Mouse (Mus musculus) midbrain, embryonic 13.5 days (tissue): ENCODE measurements around the gene Id1. TPM values are rescaled to one million over a fixed set of nuclear protein-coding genes. Genes with fewer than 3 reads are reported as not detected.

Source experiments
- ATAC-seq: fragments of 200-750 bp; cut with Nextera tagmentation; 2 replicates; pipeline ENCODE4 v1.8.0; 2017; ENCODE audit warnings: mild to moderate bottlenecking, moderate TSS enrichment, moderate library complexity
- H3K27ac ChIP-seq: fragments of 300-500 bp; sonication (generic); 2 replicates; pipeline ENCODE4 v1.5.1; 2015; ENCODE audit warnings: inconsistent platforms, mild to moderate bottlenecking, moderate library complexity
- H3K27me3 ChIP-seq: fragments of 300-500 bp; sonication (generic); 2 replicates; pipeline ENCODE4 v1.6.1; 2015; ENCODE audit warnings: mild to moderate bottlenecking, inconsistent platforms
- H3K36me3 ChIP-seq: fragments of 300-500 bp; sonication (generic); 2 replicates; pipeline ENCODE4 v1.6.1; 2015; ENCODE audit warnings: mild to moderate bottlenecking, inconsistent platforms
- H3K4me1 ChIP-seq: fragments of 300-500 bp; sonication (generic); replicated peaks from 2 replicates; pipeline ENCODE4 v1.6.1; 2015; ENCODE audit warnings: inconsistent platforms
- H3K4me2 ChIP-seq: fragments of 300-500 bp; sonication (generic); replicated peaks from 2 replicates; pipeline ENCODE4 v1.6.1; 2015; ENCODE audit warnings: moderate library complexity, mild to moderate bottlenecking, inconsistent platforms
- H3K4me3 ChIP-seq: fragments of 300-500 bp; sonication (generic); replicated peaks from 2 replicates; pipeline ENCODE4 v1.5.1; 2015; ENCODE audit warnings: mild to moderate bottlenecking, inconsistent platforms
- H3K9ac ChIP-seq: fragments of 300-500 bp; sonication (generic); replicated peaks from 2 replicates; pipeline ENCODE4 v1.6.1; 2015; ENCODE audit warnings: mild to moderate bottlenecking, inconsistent platforms
- H3K9me3 ChIP-seq: fragments of 300-500 bp; sonication (generic); 2 replicates; pipeline ENCODE4 v1.6.1; 2016; ENCODE audit warnings: mild to moderate bottlenecking, inconsistent platforms
- WGBS: fragments of 180-500 bp; shearing (Covaris S2); methylation state at CpG from one replicate; pipeline ENCODE4 v1.1.7; 2015; 5-methylcytosine and 5-hydroxymethylcytosine counted together
- polyA plus RNA-seq: library from polyadenylated mRNA; unstranded; fragments of >200 nt; fragmentation: Nextera tagmentation; extraction: Ambion mirVana; gene quantifications from 2 replicates; pipeline ENCODE4 v1.2.1, GENCODE M21; 2015

Gene Id1
- polyA plus RNA-seq, 1 experiment from 2014 or later = 39.4 TPM

DNA sequence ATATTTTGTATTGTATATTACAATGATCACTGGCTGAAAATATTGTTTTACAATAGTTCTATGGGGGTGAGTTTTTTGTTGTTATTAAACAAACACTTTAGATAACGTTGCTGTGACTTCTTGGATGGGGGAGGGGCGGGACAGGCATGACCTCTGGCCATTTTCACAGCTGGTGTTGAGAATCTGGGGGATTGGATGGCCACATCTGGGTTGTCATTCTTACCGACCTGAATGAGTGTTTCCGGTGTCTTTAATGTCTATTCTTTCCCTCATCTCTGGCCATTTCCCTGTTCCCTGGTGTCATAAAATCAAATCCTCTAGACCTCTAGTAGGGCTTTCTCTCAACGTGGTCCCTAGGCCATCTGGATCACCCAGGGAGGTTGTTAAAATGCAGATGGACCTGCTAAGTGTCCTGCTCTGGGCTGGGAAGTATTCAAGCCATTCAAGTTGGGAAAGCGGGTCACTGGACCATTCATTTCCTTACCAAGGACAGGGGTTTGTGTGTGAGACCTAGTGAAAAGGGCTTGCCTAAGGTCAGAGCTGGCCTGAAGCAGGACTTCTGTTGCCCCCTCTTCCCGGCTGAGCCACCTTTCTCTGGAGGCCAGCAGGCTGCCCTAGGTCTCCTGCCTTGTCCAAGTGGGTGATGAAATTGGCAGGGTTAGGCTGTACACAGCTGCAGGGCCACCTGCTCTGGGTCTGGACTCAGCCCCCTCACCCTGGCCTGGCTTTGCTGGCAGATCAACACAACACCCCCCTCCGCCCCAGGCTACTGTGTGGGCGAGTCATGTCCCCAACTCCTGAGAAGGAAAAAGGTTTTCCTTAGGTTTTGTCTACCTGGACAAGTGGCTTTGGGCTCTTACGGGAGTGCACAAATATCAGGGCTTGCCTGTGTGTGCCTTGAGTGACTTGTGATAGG lies 1.5 kb downstream of the Id1 start:
- peaks cover 68% of the 10 kb centered on the region for H3K4me1 ChIP-seq
- ATAC-seq = no peak
- 13% methylated on average over 10 of the region's 10 CpGs for WGBS
- peak overlapping the region; percentile 60 for H3K4me3 ChIP-seq
- H3K36me3 ChIP-seq = no peaks in the 10 kb centered on the region
- peak overlapping the region; percentile 37; the same call in 1 of the 2 replicates for H3K27ac ChIP-seq
- peak overlapping the region; percentile 84 for H3K9ac ChIP-seq
- peak overlapping the region; percentile 91 for H3K4me2 ChIP-seq
- H3K9me3 ChIP-seq = no peaks in the 10 kb centered on the region
- peaks cover 11% of the 10 kb centered on the region for H3K27me3 ChIP-seq

DNA sequence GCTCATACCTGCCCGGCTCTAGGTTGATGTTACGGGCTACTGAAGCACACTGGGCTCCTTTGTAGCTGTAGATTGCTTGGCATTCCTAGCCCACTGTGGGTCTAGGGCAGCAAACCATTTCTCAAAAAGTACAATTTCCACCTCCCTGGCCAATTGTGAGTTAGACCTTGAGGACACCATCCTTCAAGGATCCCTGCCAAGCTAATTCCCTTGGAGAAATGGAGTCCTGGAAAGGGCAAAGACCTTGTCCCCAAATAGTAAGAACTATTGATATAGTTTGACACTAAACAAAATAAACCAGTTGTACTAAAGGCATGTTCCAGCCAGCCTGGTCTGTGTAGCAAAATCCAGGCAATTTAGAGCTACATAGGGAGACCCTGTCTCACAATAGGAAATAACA lies 2.3 kb downstream of the Id1 start:
- Histone ChIP-seq H3K4me1 (peaks cover 68% of the 10 kb centered on the region), H3K4me3 (peak overlapping the region; percentile 60), H3K9me3 (no peaks in the 10 kb centered on the region), H3K4me2 (peak overlapping the region; percentile 91), H3K27me3 (peaks cover 11% of the 10 kb centered on the region), H3K9ac (no peak overlapping the region), H3K27ac (peak overlapping the region; percentile 37), H3K36me3 (no peaks in the 10 kb centered on the region)
- WGBS = 71% methylated on average over 2 of the region's 2 CpGs
- ATAC-seq = no peak

DNA sequence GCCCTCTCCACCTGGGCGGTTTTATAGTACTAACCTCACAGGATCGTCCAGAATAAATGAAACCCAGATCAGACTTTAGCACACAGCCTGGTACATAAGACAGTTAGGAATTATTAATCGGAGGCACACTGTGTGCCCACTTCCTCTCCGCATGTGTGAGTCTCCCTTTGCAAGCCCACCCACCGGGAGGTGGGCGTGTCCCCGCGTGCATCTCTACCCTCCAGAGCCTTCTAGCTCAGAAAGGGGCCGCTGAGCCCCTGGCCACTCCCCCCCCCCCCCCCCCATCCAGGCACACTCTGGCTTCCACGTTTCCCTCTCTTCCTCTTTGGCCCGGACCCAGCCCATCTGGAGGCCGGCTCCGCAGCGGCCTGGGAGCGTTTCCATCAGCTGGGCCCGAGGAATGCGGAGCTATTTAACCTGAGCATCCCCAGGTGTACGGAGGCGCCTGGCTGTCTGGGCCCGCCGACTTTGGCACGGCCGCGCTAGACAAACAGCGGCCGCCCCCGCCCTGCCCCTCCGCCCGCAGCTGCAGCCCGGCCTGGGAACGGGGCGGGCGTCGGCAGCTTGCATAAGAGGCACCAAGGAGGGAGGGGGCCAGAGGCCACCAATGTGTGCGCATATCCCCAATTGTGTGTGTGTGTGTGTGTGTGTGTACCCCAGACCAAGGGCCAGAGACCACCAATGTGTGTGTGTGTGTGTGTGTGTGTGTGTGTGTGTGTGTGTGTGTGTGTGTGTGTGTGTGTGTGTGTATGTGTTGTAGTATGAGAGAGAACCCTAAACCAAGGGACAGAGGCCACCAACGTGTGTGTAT lies 3.2 kb downstream of the Id1 start:
- Histone ChIP-seq H3K9ac (peak overlapping the region; percentile 64), H3K4me2 (peak overlapping the region; percentile 91), H3K36me3 (no peaks in the 10 kb centered on the region), H3K9me3 (no peaks in the 10 kb centered on the region), H3K4me1 (peaks cover 64% of the 10 kb centered on the region), H3K4me3 (peak overlapping the region; percentile 41), H3K27me3 (peaks cover 11% of the 10 kb centered on the region), H3K27ac (peak overlapping the region; percentile 19; the same call in 1 of the 2 replicates)
- under 1% methylated on average over 31 of the region's 36 CpGs for WGBS
- peak; percentile 12 for ATAC-seq

DNA sequence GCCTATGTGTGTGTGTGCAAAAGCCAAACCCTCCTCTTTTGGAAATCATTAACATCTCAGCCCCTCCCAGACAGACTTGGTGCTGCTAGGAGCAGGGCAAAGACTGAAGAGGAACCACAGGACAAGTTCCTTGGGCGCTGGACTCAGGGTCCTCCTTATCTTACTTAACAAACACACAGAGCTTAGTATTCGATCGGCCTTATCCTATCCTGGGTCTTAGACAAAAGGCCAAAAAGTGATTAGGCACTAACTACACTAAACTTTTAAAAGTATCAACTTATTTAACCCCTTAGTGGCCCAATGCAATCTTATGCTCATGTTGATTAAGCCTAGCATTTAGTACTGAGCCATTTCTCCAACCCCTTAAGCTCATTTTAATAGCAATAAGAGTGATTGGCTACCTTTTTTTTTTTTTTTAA lies 3.8 kb downstream of the Id1 start:
- Histone ChIP-seq H3K4me1 (peaks cover 58% of the 10 kb centered on the region), H3K4me2 (peak overlapping the region; percentile 91), H3K4me3 (no peak overlapping the region), H3K27me3 (peaks cover 11% of the 10 kb centered on the region), H3K9me3 (no peaks in the 10 kb centered on the region), H3K9ac (no peak overlapping the region), H3K27ac (no peak overlapping the region), H3K36me3 (no peaks in the 10 kb centered on the region)
- ATAC-seq = no peak
- WGBS = 13% methylated on average over 3 of the region's 3 CpGs

DNA sequence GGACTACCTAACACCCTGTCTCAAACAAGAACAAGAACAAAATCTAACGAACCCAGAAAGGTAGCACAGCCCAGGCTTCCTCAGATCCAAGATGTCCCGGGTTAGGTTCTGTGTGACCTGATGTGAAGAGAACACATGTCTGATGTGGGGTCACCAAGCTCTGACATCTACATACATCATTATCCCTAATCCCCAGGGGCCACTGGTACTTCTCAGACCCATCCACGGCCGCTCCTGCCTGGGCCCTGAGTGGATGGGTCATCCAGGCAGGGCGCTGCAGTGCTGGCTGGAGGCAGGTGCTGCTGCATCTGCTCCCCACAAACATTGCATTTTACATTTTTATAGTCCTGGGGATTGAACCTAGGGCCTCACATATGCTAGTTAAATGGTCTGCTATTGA lies 4.4 kb downstream of the Id1 start:
- H3K36me3 ChIP-seq = no peaks in the 10 kb centered on the region
- no peak overlapping the region for H3K4me3 ChIP-seq
- no peak for ATAC-seq
- no peak overlapping the region for H3K4me2 ChIP-seq
- no peak overlapping the region for H3K27ac ChIP-seq
- peaks cover 54% of the 10 kb centered on the region for H3K4me1 ChIP-seq
- peaks cover 11% of the 10 kb centered on the region for H3K27me3 ChIP-seq
- 72% methylated on average over 5 of the region's 5 CpGs for WGBS
- H3K9me3 ChIP-seq = no peaks in the 10 kb centered on the region
- H3K9ac ChIP-seq = no peak overlapping the region

DNA sequence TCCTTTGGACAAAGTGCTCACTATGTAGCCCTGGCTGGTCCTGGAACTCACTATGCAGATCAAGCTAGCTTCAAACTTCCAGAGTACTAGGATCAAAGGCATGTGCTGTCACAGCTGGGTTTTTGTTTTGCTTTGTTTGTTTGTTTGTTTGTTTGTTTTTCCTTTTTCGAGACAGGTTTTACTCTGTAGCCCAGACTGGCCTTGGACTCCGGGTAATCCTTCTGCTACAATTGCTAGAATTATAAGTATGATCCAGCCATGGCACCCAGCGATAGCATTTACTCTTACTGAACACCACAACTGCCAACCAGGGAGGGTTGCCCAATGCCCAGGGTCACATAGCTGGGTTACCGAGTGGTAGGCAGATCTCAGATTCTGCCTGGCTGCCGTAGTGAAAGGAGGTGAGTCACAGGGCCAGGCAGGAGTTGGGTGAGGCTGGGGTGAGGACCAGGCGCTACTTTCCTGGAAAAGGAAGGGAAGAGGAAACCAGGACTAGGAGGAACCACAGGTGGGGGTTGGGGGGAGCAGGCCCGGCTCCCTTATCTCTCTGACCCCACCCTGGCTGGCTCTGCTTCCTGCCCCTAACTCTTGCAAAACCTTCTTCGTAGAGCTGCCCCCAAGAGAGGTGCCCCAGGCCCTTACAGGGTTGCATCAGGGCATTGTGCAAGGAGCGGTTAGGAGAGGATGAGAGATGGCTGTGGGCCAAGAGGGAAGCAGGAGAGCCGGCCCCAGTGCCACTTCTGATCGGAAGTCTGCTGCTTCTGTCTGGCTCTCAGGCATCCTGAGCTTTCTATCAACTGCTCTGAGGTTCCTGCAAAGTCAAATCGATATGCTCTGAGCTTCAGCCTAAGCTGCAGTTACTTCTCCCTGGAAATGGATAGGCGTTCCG lies 5.3 kb downstream of the Id1 start:
- Histone ChIP-seq H3K27me3 (peaks cover 11% of the 10 kb centered on the region), H3K4me2 (peak overlapping the region; percentile 32), H3K36me3 (no peaks in the 10 kb centered on the region), H3K9me3 (no peaks in the 10 kb centered on the region), H3K9ac (0 out of 2 replicates have a peak overlapping the region, but pooled peaks have one; percentile 23), H3K4me3 (no peak overlapping the region), H3K27ac (no peak overlapping the region), H3K4me1 (peaks cover 45% of the 10 kb centered on the region)
- 58% methylated on average over 14 of the region's 14 CpGs for WGBS
- ATAC-seq = peak; percentile 35

DNA sequence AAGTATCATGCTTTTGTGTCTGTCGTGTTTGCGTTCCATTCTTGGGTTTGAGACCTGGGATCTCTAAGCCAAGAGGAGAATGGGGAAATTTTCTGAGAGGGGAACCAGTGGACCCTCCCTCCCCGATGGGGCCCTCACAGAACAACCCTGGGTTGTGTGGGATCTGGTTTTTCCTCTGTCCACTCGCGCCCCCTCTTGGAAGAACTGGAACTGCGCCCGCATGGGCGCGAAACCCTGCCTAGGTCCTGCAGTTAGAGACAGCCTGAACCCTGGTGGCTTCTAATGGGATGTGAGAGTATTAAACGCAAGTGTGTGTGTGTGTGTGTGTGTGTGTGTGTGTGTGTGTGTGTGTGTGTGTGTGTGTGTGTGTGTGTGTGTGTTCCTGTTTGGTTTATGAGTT lies 6.4 kb downstream of the Id1 start:
- peak; percentile 35; the same call in 1 of the 2 replicates for ATAC-seq
- Histone ChIP-seq H3K4me1 (peaks cover 35% of the 10 kb centered on the region), H3K9ac (no peak overlapping the region), H3K27me3 (peaks cover 11% of the 10 kb centered on the region), H3K9me3 (no peaks in the 10 kb centered on the region), H3K4me3 (no peak overlapping the region), H3K4me2 (no peak overlapping the region), H3K36me3 (no peaks in the 10 kb centered on the region), H3K27ac (no peak overlapping the region)
- WGBS = 27% methylated on average over 10 of the region's 10 CpGs

DNA sequence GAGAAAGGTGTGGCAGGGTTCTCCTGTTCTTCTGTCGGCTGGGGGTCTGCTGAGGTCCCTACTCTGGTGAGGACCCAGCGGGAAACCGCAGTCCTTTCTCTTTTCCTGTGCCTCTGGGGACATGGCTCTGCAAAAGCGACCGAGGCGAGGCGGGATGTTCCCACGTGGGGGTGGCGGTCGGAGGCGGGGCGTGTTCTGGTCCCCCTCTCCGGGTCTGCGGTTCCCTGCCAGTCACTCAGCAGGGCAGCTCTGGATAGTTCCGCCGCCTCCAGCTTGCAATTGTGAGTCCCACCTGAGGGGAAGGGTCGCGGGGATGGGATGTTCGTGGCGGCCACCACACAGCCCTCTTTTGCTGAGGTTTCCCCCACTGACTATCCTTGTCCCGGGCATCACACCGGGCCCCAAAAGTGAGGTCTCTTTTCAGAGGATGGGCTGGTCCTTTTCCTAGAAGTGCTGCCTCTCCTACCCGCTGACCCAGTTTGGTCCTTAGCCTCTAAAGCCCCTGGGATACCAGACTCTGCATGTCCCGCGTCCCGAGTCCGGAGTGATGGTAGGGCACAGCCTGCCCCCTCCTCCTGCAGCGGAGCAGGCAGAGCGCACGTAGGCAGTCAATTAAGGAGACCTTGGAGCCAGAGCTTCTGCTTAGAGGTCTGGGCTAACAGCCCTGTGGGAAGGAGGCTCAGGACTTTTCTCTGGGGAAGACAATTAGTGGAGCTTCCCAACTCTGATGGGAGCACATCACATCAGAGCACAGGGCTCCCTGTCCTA lies 18.1 kb downstream of the Id1 start, which contains the start of gene Cox4i2:
TSS of gene Cox4i2 (plus strand) at position 230 of the 768 bp plus-strand sequence.
- Histone ChIP-seq H3K4me2 (peak within 1 kb of the TSS; percentile 50), H3K4me3 (no peak within 1 kb of the TSS; the same call in 1 of the 2 replicates), H3K9me3 (no peaks in the 10 kb centered on the region), H3K27ac (no peak within 1 kb of the TSS), H3K36me3 (no peaks in the 10 kb centered on the region), H3K4me1 (peaks cover 12% of the 10 kb centered on the region), H3K9ac (peak within 1 kb of the TSS; percentile 32; the same call in 1 of the 2 replicates), H3K27me3 (peaks cover 5% of the 10 kb centered on the region; the same call in 1 of the 2 replicates)
- WGBS = 1% methylated on average over 28 of the region's 30 CpGs
- ATAC-seq = peak; percentile 55

DNA sequence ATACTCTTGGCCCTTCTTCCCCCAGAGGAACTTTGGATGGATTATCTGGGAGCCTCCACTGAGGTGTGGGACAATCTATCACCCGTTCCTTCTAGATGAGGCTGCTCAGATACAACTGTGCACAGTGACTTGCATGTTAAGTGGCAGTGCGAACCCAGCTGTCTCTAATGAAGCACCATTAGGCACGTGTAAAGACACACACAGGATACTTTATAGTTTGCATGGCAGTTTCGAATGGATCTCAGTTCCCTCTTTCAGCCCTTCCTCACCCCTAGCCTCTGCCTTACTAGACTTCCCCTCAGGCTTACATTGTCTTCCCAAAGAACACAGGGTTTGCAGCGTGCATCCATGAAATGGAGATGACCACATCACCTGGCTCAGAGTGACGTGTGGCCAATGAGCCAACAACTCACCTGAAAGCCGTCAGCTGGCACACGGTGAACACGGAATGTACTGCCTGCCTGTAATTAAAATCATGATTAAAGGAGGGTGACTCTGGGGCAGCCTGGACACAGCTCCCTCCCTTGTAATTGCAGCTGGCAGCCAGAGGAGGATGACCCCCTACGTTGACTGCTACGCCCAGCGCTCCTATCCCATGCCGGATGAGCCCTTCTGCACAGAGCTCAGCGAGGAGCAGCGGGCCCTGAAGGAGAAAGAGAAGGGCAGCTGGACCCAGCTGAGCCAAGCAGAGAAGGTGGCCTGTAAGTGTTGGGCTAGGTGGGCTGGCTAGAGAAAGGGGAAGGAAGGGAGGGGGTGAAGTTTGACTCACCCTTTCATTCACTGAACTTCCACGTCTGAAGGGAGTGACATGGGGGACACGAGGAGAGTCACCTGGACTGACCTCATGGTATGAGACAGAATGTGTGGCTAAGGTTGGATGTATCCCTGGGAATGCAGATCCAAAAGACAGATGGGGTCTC lies 20.7 kb downstream of the Id1 start:
- Histone ChIP-seq H3K9me3 (no peaks in the 10 kb centered on the region), H3K4me1 (peaks cover 12% of the 10 kb centered on the region), H3K4me3 (no peak overlapping the region), H3K27me3 (peaks cover 5% of the 10 kb centered on the region; the same call in 1 of the 2 replicates), H3K9ac (no peak overlapping the region), H3K36me3 (no peaks in the 10 kb centered on the region), H3K27ac (no peak overlapping the region), H3K4me2 (no peak overlapping the region)
- ATAC-seq = no peak
- WGBS = 66% methylated on average over 17 of the region's 17 CpGs

DNA sequence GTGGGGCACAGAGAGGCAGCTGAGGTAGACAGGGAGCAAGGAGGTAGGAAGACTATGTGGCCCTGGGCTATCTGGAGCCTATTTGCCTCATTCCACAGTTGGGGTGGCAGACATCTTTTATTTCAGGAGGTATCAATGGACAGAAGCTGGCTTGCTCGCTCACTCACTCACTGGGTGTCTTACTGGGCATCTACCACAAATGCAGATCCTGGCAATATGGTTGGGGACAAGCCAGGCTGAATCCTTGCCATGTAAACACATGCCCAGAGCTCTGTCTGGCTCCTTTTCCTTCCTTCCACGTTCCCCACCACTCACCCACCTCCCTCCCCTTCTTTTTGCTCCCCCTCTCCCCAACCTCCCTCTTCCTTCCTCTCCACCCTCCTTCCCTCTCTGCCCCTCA lies 21.4 kb downstream of the Id1 start:
- Histone ChIP-seq H3K4me2 (no peak overlapping the region), H3K4me1 (peaks cover 12% of the 10 kb centered on the region), H3K4me3 (no peak overlapping the region), H3K36me3 (no peaks in the 10 kb centered on the region), H3K9ac (no peak overlapping the region), H3K9me3 (no peaks in the 10 kb centered on the region), H3K27ac (no peak overlapping the region), H3K27me3 (peaks cover 5% of the 10 kb centered on the region; the same call in 1 of the 2 replicates)
- 62% methylated on average over 2 of the region's 2 CpGs for WGBS
- no peak for ATAC-seq
